Mouse (Mus musculus) gastrocnemius, postnatal 14 days (tissue): ENCODE results near the gene Rps21. TPM values are rescaled to one million over a fixed set of nuclear protein-coding genes. Genes with fewer than 3 reads are reported as not detected.

ENCODE experiments used
- DNase-seq: peaks from one replicate; pipeline ENCODE4 v3.0.0; 2021; ENCODE audit warnings: mixed read lengths
- intact Hi-C: fragments of 180-260 bp; cut with DNase I; formaldehyde crosslinking; loops from one replicate; pipeline ENCODE4 v1.15.1; 2025; ENCODE audit warnings: low total_unique reads
- total RNA-seq, 2 experiments: library from RNA; stranded (reverse); gene quantifications; 2 replicates each; pipeline ENCODE4 v1.2.3; 2021

Rps21 gene
- total RNA-seq, 2 experiments from 2014 or later = 456 to 506 TPM

DNA sequence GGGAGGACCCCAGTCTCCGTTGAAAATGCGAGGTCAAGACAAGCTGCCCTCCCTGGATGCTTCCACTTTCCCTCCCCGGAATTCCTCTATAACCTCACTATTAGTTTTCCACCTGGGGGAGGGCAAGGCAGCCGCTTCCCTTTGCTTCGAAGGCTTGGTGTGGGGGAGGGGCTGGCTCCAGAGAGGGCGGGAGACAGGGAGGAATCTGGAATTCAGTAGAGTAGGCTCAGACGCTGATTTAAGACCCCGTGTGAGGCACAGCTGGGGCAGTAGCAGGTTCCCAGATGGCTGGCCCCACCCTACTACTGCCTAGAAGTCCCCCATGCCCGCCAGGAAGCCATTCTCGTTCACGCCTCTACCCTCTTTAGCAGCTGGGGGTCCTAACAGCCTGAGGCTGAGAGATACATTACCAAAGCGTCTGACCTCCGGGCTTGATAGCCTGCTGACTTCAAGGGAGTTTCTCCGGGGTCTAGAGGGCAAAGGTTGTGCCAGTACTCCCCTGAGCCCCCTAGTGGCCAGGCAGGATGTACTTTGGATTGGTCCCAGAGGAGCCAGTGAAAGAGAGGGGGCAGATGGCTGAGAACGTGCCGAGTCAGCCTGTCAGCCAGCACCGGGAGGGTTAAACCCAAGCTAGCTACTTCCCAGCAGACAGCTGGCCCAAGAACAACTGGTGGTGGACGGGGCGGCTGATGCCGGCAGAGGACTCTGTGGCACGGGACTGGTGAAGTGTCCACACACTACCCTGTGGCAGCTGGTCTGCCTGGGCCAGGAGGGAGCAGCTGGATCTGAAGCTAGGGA is 29.7 kb upstream of the Rps21 start:
- intact Hi-C loops = no loop called here
- peak; percentile 63 for DNase-seq

DNA sequence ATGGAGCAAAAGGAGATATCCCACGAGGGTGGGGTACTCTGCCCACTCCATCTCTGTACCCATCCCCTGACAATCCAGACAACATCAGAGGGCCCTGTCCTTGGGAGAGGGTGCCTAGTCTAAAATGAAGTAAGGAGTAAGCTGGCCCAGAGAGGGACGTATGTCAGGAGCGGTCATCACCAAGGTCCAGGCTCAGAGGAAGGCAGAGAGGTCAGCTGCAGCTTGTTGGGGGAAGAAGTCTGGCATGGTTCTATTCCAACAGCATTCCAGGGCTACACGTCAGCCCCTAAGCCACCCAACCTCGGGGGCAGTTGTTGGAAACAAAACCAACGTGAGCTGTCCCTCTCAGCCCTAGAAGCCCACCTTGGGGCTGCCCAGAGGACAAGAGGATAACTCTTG is 29.1 kb upstream of the Rps21 start:
- intact Hi-C loops = no loop called here
- no peak for DNase-seq

DNA sequence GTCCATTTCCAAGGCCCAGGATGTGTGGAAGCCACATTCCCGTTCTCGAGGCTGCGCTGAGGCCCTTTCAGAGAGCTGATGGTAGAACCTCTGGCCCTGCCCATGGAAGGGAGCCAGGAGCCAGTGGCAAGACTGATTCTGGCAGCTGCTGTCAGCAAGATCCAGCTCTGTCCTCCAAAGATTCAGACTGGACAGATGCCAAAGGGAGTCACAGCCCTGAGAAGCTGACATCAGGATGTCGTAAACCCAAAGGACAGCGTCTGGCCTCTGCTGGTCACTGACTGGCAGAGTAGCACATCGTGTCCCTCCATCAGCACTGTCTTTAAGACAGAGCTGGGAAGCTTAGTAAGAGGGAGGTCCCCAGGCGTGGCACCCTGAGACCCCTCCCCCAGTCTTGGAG is 28.6 kb upstream of the Rps21 start:
- DNase-seq = peak; percentile 66
- intact Hi-C loops = no loop called here

DNA sequence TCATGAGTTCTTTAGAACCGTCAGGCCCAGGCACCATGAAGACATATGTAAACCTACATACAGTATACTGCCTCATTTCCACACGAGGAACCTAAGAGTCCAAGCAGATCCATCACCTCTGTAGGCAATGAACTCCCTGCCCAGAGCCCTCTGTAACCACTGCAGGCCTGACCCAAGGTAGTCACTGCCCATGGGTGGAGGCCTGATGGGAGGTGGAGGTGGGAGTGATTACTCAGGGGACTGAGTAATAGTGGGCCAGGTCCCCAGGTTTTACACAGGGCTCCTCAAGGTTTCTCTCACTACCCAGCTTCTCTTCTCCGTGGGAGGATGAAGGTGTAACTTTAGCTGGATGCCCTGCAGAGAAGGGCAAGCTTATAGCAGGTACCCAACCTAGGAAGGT is 28.0 kb upstream of the Rps21 start:
- intact Hi-C loops = no loop called here
- no peak for DNase-seq

DNA sequence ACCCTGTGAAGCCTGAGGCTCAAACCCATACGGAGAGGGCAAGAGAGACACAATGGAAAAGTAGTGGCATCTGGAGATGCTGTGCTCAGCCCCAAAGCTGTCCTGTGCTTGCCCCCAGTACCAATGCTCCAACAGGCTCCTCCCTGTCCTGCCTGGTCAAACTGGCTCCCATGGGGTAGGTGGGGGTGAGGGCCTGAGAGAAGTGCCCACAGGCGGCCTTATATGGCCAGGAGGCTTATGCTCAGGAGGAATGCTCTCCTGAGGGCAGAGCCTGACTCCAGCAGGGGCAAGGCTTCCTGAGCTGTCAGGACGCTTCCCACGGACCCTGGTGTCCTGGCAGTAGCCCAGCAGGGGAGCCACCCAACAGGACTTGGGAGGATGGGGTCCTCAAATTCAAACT is 26.7 kb upstream of the Rps21 start:
- intact Hi-C loops = no loop called here
- no peak for DNase-seq

DNA sequence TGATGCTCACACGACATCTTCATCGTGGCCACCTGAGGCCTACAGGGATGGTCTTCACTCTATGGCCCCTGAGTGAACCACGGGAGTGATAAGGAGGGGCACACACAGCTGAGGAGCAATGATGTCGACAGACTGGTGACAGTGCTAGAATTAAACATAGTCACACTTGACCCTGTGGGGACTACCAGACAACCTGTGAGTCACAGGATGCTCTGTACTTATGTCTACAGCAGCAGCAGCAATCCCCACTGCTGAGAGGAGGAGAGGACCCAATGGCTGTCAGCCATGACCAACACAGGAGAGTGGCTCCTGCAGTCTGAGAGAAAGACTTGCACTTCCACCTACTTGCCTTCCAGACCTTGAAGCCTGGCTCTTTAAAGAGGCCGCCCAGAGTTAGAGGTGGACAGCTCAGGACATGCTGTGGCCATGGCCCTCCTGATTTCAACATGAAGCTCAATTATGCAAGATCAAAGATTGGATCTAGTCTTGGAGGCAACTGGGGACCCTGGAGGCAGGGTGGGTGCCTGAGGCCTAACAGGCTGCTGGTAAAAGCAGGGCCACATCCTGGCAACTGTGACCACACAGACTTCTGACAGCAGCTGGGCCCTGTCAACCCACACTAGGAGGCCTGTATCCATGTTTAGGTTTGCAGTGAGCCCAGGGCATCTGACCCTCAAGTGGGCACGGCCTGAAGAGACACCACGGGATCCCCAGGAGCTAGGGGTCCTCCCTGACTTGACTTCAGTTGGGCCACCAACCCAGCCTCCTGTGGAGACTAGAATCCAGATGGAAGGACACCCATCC is 23.9 kb upstream of the Rps21 start:
- intact Hi-C loops = no loop called here
- DNase-seq = no peak

DNA sequence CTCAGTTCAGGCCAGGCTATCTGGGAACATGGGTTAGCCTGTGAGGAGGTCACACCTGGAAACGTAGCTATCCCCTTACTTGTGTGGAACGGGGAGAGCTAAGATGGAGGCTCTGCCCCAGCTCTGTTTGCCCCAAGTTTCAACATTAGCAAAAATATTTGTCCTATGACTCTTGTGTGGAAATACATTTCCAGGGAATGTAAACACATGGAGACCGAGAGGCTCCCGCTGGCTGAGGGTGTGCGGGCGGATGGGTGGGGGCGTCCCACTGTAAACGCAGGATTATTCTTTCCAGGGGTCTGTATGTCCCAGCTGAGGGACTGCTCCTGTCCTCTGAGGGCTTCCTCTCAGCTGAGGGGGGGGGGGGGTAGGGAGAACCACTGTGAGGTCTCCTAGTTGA is 22.8 kb upstream of the Rps21 start:
- DNase-seq = no peak
- intact Hi-C loops = no loop called here

DNA sequence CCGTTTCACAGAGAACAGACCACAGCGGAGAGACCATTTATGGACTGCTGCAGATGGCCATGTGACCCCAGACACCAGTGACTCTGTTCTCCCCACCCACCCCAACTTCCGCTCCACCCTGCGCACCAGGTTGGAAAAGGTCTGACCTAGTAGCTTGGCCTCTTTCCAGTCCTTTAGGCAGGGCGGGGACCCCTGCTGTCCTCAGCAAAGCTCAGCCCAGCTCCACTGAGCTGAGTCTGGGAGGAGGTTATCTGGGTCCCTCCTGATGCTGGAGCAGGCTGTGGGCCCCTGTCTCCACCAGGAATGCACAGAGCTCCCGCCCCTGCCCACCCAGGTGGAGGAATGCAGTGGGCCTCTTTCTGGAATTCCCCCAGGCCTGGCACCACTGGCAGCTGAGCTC is 22.2 kb upstream of the Rps21 start:
- intact Hi-C loops = no loop called here
- DNase-seq = no peak

DNA sequence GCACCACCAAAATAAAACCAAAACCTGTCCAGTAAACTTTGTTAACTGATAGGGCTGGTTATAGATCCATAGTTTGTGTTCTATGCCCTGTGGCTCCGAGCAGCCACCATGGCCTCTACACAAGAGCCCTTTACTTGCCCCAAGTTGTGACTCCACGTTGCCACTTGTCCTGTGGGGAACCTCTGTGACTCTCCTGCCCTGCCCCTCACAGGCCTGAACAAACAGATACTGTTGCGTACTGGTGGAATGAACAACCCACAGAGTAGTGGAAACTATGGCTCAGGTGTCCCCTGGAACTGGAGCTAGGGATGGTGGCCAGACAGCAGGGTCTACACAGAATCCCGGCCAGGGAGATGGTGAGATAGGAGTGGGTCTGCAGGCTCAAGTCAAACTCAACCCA is 21.4 kb upstream of the Rps21 start:
- intact Hi-C loops = no loop called here

DNA sequence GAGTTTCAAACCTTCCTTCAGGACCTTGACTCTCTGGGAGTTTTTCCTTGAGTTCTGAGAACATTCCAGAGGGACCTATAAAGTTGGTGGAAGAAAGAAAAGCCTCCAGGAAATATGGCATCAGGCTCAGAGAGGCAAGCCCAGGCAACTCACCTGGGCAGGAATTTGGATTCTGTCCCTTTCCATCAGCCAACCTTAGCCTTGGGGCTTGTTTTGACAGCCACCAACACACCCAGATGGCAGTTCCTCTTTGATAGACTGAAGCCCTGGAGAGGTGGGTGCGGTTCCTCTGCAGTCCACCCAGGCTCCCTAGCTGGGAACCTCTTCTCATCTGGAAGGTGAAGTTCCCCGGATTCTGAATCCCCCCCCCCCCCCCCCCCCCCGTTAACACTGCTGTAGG is 20.7 kb upstream of the Rps21 start:
- intact Hi-C loops = no loop called here
- DNase-seq = no peak

More for the DNA sequence above, 21.4 kb upstream of the Rps21 start:
- no peak for DNase-seq

DNA sequence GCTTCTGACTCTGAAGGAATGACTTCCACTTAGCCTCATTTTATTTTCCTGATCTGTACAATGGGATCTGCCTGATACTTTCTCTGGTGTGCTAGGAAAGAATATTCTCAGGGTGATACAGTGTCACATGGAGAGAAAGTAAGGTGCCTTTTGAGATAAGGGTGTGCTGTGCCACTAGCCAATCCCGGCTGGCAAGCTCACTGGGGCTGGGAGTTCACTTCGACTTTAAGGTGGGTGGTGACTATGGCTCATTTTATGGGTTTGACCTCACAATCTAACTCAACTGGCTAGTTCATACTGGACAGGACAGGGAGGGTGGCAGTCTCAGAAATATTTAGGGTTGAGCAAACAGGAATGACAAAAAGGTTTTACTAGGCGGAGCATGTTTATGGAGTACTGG is 20.2 kb upstream of the Rps21 start:
- intact Hi-C loops = no loop called here
- no peak for DNase-seq

DNA sequence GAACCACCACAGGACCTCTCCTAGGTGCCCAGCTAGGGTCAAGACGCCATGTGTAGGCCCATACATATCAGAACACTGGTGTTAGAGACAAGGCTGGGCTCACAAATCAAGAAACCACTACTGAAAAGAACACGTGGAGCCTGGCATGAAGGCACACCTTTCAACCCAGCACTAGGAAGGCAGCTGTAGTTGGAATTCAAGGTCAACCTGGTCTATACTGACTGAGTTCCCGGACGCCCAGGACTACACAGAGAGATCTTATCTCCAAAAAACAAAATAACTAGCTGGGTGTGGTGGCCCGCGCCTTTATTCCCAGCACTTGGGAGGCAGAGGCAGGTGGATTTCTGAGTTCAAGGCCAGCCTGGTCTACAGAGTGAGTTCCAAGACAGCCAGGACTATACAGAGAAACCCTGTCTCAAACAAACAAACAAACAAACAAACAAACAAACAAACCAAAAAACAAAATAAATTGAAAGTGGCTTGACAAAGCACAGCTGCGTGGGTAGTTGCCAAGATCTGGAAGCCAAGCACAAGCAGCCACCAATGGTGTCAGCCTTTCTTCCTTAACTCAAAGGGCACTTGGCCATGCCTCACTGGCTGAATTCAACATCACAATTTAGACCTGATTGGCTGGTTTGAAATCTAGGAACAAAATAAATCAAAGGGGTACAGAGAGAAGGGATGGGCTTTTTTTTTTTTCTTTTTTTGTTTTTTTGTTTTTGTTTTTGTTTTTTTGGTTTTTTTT is 19.4 kb upstream of the Rps21 start:
- intact Hi-C loops = no loop called here
- no peak for DNase-seq

DNA sequence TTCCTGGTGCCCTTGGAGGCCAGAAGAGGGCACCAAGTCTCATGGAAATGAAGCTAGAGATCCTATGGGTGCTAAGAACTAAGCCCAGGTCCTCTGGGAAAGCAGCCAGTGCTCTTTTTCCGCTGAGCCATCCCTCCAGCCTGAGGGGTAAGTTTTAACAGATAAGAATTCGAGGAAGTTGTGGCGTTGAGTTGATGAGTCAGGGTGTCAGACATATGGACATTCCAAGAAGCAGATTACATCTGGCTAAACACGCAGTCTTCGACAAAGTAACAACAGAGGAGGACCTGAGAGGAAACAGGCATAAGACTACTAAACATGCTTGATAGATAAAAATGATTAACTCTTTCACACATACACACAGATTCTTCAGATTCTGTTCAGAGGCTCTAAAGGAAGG is 18.6 kb upstream of the Rps21 start:
- no peak for DNase-seq
- intact Hi-C loops = no loop called here

DNA sequence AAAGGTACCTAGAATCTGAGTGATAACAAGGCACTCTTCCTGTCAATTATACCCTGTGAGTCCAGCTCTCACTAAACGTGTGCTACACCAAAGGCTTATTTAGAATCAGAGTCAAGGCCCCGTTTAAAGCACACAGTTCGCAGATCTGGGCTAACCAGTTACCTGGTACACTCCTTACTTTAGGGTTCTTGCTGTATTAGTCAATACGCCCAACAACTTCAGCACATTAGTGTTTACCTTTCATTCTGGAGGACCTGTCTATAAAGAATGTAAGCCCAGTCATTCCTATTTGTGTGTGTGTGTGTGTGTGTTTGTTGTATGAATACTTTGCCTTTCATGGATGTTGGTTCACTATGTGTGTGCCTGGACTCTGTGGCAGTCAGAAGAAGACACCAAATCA is 14.1 kb upstream of the Rps21 start:
- DNase-seq = no peak
- intact Hi-C loops = no loop called here

DNA sequence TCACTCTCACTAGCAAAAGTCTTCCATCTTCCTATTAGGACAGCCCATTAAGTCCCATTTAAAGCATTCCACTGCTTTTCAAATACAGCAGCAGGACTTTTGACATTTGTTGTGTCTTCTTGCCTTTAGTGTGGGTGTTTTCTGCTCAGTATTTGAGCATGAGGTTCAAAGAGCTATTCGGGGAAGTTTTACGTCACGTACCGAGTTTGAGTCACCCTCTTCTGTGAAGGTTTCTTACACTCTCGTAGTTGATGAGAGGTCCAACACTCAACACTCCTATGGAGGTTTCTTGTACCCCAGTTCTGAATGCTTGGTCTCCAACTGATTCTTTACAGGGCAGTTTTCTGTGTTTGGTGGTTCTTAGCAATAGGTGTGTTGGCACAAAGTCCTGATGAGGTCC is 9.3 kb upstream of the Rps21 start:
- intact Hi-C loops = loop anchor here (5.0 kb wide), 2 partner anchors 36 to 66 kb away; no protein-coding TSS in a partner anchor
- DNase-seq = no peak

DNA sequence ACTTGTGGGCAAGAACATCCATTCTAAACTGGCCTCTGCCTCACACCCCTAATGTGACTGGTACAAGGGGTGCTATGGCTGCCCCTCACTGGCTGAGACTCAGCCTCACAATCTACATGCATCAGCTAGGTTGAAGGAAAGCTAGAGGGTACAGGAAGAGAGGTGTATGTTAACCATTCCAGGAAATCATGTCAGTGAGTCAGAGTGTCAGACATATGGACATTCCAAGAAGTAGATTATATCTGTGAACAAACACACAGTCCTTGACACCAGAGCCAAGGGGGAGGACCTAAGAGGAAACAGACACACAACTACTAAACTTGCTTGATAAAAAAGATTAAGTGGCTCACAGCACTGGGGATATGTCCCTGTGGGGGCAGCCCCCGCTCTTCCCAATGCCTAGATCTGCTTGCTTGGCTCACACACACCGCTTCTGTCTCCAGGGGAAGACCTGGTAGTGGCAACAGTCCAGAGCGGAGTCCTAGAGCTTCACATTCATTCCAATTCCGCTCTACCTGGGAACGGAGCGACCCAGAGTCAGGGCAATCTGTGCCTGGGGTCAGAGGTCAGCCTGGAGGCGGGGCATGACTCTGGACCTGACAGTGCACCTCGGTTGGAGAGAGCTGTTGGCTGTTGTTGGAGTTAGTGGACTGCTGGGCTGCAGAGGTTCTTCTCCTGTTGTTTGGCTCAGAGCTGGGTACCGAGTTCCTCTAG is 8.1 kb upstream of the Rps21 start:
- intact Hi-C loops = loop anchor here (5.0 kb wide), 2 partner anchors 37 to 67 kb away; no protein-coding TSS in a partner anchor
- DNase-seq = no peak

DNA sequence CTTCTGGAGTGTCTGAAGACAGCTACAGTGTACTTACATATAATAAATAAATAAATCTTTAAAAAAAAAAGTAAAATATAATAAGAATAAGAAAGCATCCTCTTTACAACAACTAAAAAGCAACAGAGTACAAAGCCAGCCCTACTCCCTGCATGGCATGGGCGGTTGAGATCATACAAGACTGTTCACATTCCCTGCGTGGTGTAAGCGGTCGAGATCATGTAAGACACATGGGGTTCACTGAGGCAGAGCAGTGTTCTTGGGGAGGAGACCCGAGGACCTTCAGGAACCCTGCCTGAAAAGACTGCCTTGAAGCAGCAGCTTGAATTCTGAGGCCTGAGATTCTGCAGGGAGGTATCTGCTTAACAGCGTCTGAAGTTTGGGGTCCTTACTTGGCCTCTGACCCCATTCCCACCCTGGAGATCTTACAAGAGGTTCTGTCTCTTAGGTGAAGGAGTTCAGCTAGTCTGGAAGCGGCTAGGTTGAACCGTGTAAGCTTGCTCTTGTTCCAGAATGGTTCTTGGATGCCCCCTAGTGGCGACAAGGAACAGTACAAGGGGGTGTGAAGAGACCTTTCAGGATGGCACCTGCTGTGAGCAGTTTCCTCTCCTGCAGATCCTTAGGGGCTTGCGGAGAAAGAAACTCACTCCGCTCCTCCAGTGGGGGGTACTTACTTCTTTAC is 6.1 kb upstream of the Rps21 start:
- peak; percentile 71 for DNase-seq
- intact Hi-C loops = loop anchor here (5.0 kb wide), 1 partner anchor 79 kb away; the partner anchor contains the start of gene Adrm1

DNA sequence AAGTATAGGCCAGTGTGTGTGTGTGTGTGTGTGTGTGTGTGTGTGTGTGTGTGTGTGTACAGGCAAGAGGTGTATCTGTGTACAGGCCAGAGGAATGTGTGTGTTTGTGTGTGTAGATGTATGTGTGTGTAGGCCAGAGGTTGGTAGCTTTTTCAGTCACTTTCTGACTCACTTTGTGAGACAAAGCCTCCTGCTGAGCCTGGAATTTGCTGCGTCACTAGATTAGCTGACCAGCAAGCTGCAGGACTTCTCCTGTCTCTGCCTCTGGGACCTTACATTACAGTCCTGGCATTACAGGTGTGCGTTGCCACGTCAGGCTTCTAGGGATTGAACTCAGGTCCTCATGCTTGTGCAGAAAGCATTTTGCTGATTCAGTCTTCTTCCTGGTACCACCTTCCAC is 5.3 kb upstream of the Rps21 start:
- intact Hi-C loops = loop anchor here (5.0 kb wide), 1 partner anchor 80 kb away; the partner anchor contains the start of gene Adrm1

More for the DNA sequence above, 5.3 kb upstream of the Rps21 start:
- DNase-seq = no peak
